Comparison of ENCODE assay signal across 25 mouse cellular contexts in genomic region chr10:11709742-11710141, GRCm38 (mm10).
"Had no signal": no experiment of that assay in that cellular context is flagged by ENCODE, and none has a peak within 500 bp of the region (broad histone marks: within the 10 kb centered on the region; RNA-seq: fewer than 3 reads in every experiment).

No protein-coding gene starts in this region.

- ATAC-seq: hindbrain, postnatal 0 days; intestine, embryonic 16.5 days; liver, embryonic 12.5 days had no signal

- H3K4me1 ChIP-seq: heart, embryonic 13.5 days; heart, embryonic 15.5 days; hindbrain, embryonic 13.5 days; hindbrain, embryonic 15.5 days; kidney, embryonic 15.5 days; limb, embryonic 15.5 days; liver, embryonic 12.5 days had no signal

- H3K36me3 ChIP-seq: heart, embryonic 13.5 days; heart, embryonic 15.5 days; hindbrain, embryonic 13.5 days; hindbrain, embryonic 15.5 days; kidney, embryonic 15.5 days; limb, embryonic 15.5 days; liver, embryonic 12.5 days had no signal

- H3K9me3 ChIP-seq: heart, embryonic 15.5 days; hindbrain, embryonic 13.5 days; hindbrain, embryonic 15.5 days; kidney, embryonic 15.5 days; limb, embryonic 15.5 days; liver, embryonic 12.5 days had no signal

- H3K4me2 ChIP-seq: heart, embryonic 11.5 days; heart, embryonic 13.5 days; heart, embryonic 15.5 days; hindbrain, embryonic 13.5 days; hindbrain, embryonic 15.5 days; kidney, embryonic 15.5 days; limb, embryonic 15.5 days; liver, embryonic 12.5 days had no signal

- H3K27ac ChIP-seq: gastrocnemius, adult 2 months; heart, embryonic 13.5 days; heart, embryonic 15.5 days; hindbrain, embryonic 13.5 days; hindbrain, embryonic 15.5 days; hindbrain, postnatal 0 days; kidney, embryonic 15.5 days; kidney, postnatal 0 days; layer of hippocampus, adult 2 months; left cerebral cortex, adult 2 months; limb, embryonic 15.5 days; liver, embryonic 12.5 days; liver, embryonic 14.5 days had no signal

- DNase-seq: gastrocnemius, adult 2 months; gastrocnemius, postnatal 10 days; gastrocnemius, postnatal 25 days; heart, adult 18-20 months; heart, postnatal 14 days; heart, postnatal 36 days; kidney, adult 11 months; kidney, adult 2 months; kidney, adult 9 months; kidney, postnatal 25 days; kidney, postnatal 4 days had no signal

- H3K27me3 ChIP-seq: heart, embryonic 13.5 days; heart, embryonic 15.5 days; hindbrain, embryonic 13.5 days; hindbrain, embryonic 15.5 days; kidney, embryonic 15.5 days; limb, embryonic 15.5 days; liver, embryonic 12.5 days had no signal

- H3K4me3 ChIP-seq: gastrocnemius, adult 2 months; heart, embryonic 13.5 days; heart, embryonic 15.5 days; hindbrain, embryonic 13.5 days; hindbrain, embryonic 15.5 days; kidney, embryonic 15.5 days; layer of hippocampus, adult 2 months; left cerebral cortex, adult 2 months; limb, embryonic 15.5 days; liver, embryonic 12.5 days had no signal

- H3K9ac ChIP-seq: heart, embryonic 13.5 days; heart, embryonic 15.5 days; hindbrain, embryonic 13.5 days; hindbrain, embryonic 15.5 days; kidney, embryonic 15.5 days; limb, embryonic 15.5 days; liver, embryonic 12.5 days; liver, embryonic 14.5 days had no signal
